Mouse (Mus musculus): ENCODE results near the gene Stk35. TPM values are rescaled to one million over a fixed set of nuclear protein-coding genes. Genes with fewer than 3 reads are reported as not detected.

Gene Stk35
- 12.7 and 13.7 TPM in 2 replicates for polyA plus RNA-seq (2014; fragmentation: Nextera tagmentation; extraction: Ambion mirVana)

GRCm38 (mm10) chr2:129800271-129800903 lies at the start of gene Stk35:
Gene Stk35, plus strand, starts transcription at chr2:129800517.
- H3K9ac ChIP-seq (ENCODE audit: low read depth, low read length) = peak within 1 kb of the TSS; percentile 86
- H3K36me3 ChIP-seq (ENCODE audit: control insufficient read depth, insufficient read depth, low read length) = peaks cover 14% of the 10 kb centered on the region; the same call in 1 of the 2 replicates
- H3K27me3 ChIP-seq (replicated peaks; ENCODE audit: control insufficient read depth, insufficient read depth, low read length) = no peaks in the 10 kb centered on the region
- peak; percentile 95 for DNase-seq (ENCODE audit: low spot score)
- under 1% methylated on average over 49 of the region's 63 CpGs for WGBS
- peak within 1 kb of the TSS; percentile 72 for H3K4me3 ChIP-seq (ENCODE audit: low read depth, low read length)
- peaks cover 13% of the 10 kb centered on the region for H3K4me1 ChIP-seq (ENCODE audit: control insufficient read depth, insufficient read depth, low read length)
- H3K27ac ChIP-seq (replicated peaks; ENCODE audit: low read depth, low read length) = peak within 1 kb of the TSS; percentile 97
- peak; percentile 91 for ATAC-seq (ENCODE audit: low read depth)
- peak within 1 kb of the TSS; percentile 82 for H3K4me2 ChIP-seq (ENCODE audit: low read depth, low read length)
- H3K9me3 ChIP-seq (ENCODE audit: control insufficient read depth, low read length) = no peaks in the 10 kb centered on the region

- no peaks in the 10 kb centered on the region for H3K27me3 ChIP-seq (replicated peaks; ENCODE audit: control insufficient read depth, insufficient read depth, low read length)
- no peaks in the 10 kb centered on the region for H3K4me1 ChIP-seq (ENCODE audit: control insufficient read depth, insufficient read depth, low read length)
- H3K9me3 ChIP-seq (ENCODE audit: control insufficient read depth, low read length) = no peaks in the 10 kb centered on the region
- WGBS = 73% methylated on average over 1 of the region's 1 CpGs
- no peak overlapping the region for H3K9ac ChIP-seq (ENCODE audit: low read depth, low read length)
- no peak overlapping the region for H3K27ac ChIP-seq (replicated peaks; ENCODE audit: low read depth, low read length)
- DNase-seq (ENCODE audit: low spot score) = no peak
- no peak overlapping the region for H3K4me2 ChIP-seq (ENCODE audit: low read depth, low read length)
- no peak for ATAC-seq (ENCODE audit: low read depth)
- no peaks in the 10 kb centered on the region for H3K36me3 ChIP-seq (ENCODE audit: control insufficient read depth, insufficient read depth, low read length)
- no peak overlapping the region for H3K4me3 ChIP-seq (ENCODE audit: low read depth, low read length)
Observed at GRCm38 (mm10) chr2:129782046-129782445, 18.3 kb upstream of the Stk35 start.

- Histone ChIP-seq H3K27me3 (replicated peaks; ENCODE audit: control insufficient read depth, insufficient read depth, low read length) (no peaks in the 10 kb centered on the region), H3K9me3 (ENCODE audit: control insufficient read depth, low read length) (peaks cover 8% of the 10 kb centered on the region), H3K9ac (ENCODE audit: low read depth, low read length) (no peak overlapping the region), H3K36me3 (ENCODE audit: control insufficient read depth, insufficient read depth, low read length) (no peaks in the 10 kb centered on the region), H3K4me1 (ENCODE audit: control insufficient read depth, insufficient read depth, low read length) (no peaks in the 10 kb centered on the region), H3K4me2 (ENCODE audit: low read depth, low read length) (no peak overlapping the region), H3K27ac (replicated peaks; ENCODE audit: low read depth, low read length) (no peak overlapping the region), H3K4me3 (ENCODE audit: low read depth, low read length) (no peak overlapping the region)
- DNase-seq (ENCODE audit: low spot score) = no peak
- WGBS = 88% methylated on average over 2 of the region's 2 CpGs
- no peak for ATAC-seq (ENCODE audit: low read depth)
Observed at GRCm38 (mm10) chr2:129796501-129796900, 3.8 kb upstream of the Stk35 start.

GRCm38 (mm10) chr2:129797709-129798108 lies 2.6 kb upstream of the Stk35 start:
- Histone ChIP-seq H3K4me1 (ENCODE audit: control insufficient read depth, insufficient read depth, low read length) (peaks cover 8% of the 10 kb centered on the region), H3K27ac (replicated peaks; ENCODE audit: low read depth, low read length) (no peak overlapping the region), H3K9ac (ENCODE audit: low read depth, low read length) (no peak overlapping the region), H3K36me3 (ENCODE audit: control insufficient read depth, insufficient read depth, low read length) (no peaks in the 10 kb centered on the region), H3K4me2 (ENCODE audit: low read depth, low read length) (no peak overlapping the region), H3K4me3 (ENCODE audit: low read depth, low read length) (no peak overlapping the region), H3K27me3 (replicated peaks; ENCODE audit: control insufficient read depth, insufficient read depth, low read length) (no peaks in the 10 kb centered on the region), H3K9me3 (ENCODE audit: control insufficient read depth, low read length) (peaks cover 8% of the 10 kb centered on the region)
- WGBS = 75% methylated on average over 2 of the region's 3 CpGs
- ATAC-seq (ENCODE audit: low read depth) (no peak), DNase-seq (ENCODE audit: low spot score) (no peak)

- Histone ChIP-seq H3K4me1 (ENCODE audit: control insufficient read depth, insufficient read depth, low read length) (peaks cover 13% of the 10 kb centered on the region), H3K4me2 (ENCODE audit: low read depth, low read length) (no peak overlapping the region), H3K9me3 (ENCODE audit: control insufficient read depth, low read length) (peaks cover 8% of the 10 kb centered on the region), H3K27me3 (replicated peaks; ENCODE audit: control insufficient read depth, insufficient read depth, low read length) (no peaks in the 10 kb centered on the region), H3K9ac (ENCODE audit: low read depth, low read length) (no peak overlapping the region), H3K36me3 (ENCODE audit: control insufficient read depth, insufficient read depth, low read length) (0 out of 2 replicates have a peak, but pooled peaks cover 4% of the 10 kb centered on the region), H3K27ac (replicated peaks; ENCODE audit: low read depth, low read length) (no peak overlapping the region), H3K4me3 (ENCODE audit: low read depth, low read length) (no peak overlapping the region)
- DNase-seq (ENCODE audit: low spot score) (no peak), ATAC-seq (ENCODE audit: low read depth) (no peak)
Observed at GRCm38 (mm10) chr2:129798410-129798809, 1.9 kb upstream of the Stk35 start.

GRCm38 (mm10) chr2:129800904-129801230 lies 550 bp downstream of the Stk35 start:
- DNase-seq (ENCODE audit: low spot score) (no peak), ATAC-seq (ENCODE audit: low read depth) (peak; percentile 34)
- Histone ChIP-seq H3K9ac (ENCODE audit: low read depth, low read length) (peak overlapping the region; percentile 86), H3K4me2 (ENCODE audit: low read depth, low read length) (peak overlapping the region; percentile 82), H3K4me3 (ENCODE audit: low read depth, low read length) (peak overlapping the region; percentile 72), H3K9me3 (ENCODE audit: control insufficient read depth, low read length) (no peaks in the 10 kb centered on the region), H3K27ac (replicated peaks; ENCODE audit: low read depth, low read length) (peak overlapping the region; percentile 97), H3K4me1 (ENCODE audit: control insufficient read depth, insufficient read depth, low read length) (peaks cover 13% of the 10 kb centered on the region), H3K36me3 (ENCODE audit: control insufficient read depth, insufficient read depth, low read length) (peaks cover 18% of the 10 kb centered on the region), H3K27me3 (replicated peaks; ENCODE audit: control insufficient read depth, insufficient read depth, low read length) (no peaks in the 10 kb centered on the region)
- WGBS = 0% methylated on average over 13 of the region's 32 CpGs

GRCm38 (mm10) chr2:129801231-129802029 lies 1.1 kb downstream of the Stk35 start:
- peak overlapping the region; percentile 72 for H3K4me3 ChIP-seq (ENCODE audit: low read depth, low read length)
- H3K27me3 ChIP-seq (replicated peaks; ENCODE audit: control insufficient read depth, insufficient read depth, low read length) = no peaks in the 10 kb centered on the region
- H3K9ac ChIP-seq (ENCODE audit: low read depth, low read length) = peak overlapping the region; percentile 86
- DNase-seq (ENCODE audit: low spot score) (peak; percentile 88), ATAC-seq (ENCODE audit: low read depth) (peak; percentile 83)
- peaks cover 23% of the 10 kb centered on the region for H3K36me3 ChIP-seq (ENCODE audit: control insufficient read depth, insufficient read depth, low read length)
- peaks cover 13% of the 10 kb centered on the region for H3K4me1 ChIP-seq (ENCODE audit: control insufficient read depth, insufficient read depth, low read length)
- peak overlapping the region; percentile 82 for H3K4me2 ChIP-seq (ENCODE audit: low read depth, low read length)
- peak overlapping the region; percentile 97 for H3K27ac ChIP-seq (replicated peaks; ENCODE audit: low read depth, low read length)
- 1% methylated on average over 53 of the region's 73 CpGs for WGBS
- no peaks in the 10 kb centered on the region for H3K9me3 ChIP-seq (ENCODE audit: control insufficient read depth, low read length)

GRCm38 (mm10) chr2:129805486-129805885 lies 5.2 kb downstream of the Stk35 start:
- H3K36me3 ChIP-seq (ENCODE audit: control insufficient read depth, insufficient read depth, low read length) = peaks cover 47% of the 10 kb centered on the region
- H3K27ac ChIP-seq (replicated peaks; ENCODE audit: low read depth, low read length) = no peak overlapping the region
- no peak for ATAC-seq (ENCODE audit: low read depth)

More at GRCm38 (mm10) chr2:129805486-129805885, 5.2 kb downstream of the Stk35 start:
- H3K9ac ChIP-seq (ENCODE audit: low read depth, low read length) = no peak overlapping the region
- no peak overlapping the region for H3K4me3 ChIP-seq (ENCODE audit: low read depth, low read length)
- peaks cover 13% of the 10 kb centered on the region for H3K4me1 ChIP-seq (ENCODE audit: control insufficient read depth, insufficient read depth, low read length)
- H3K4me2 ChIP-seq (ENCODE audit: low read depth, low read length) = no peak overlapping the region
- no peaks in the 10 kb centered on the region for H3K27me3 ChIP-seq (replicated peaks; ENCODE audit: control insufficient read depth, insufficient read depth, low read length)
- DNase-seq (ENCODE audit: low spot score) = no peak
- H3K9me3 ChIP-seq (ENCODE audit: control insufficient read depth, low read length) = no peaks in the 10 kb centered on the region
- WGBS = 89% methylated on average over 4 of the region's 4 CpGs

Measured in embryonic facial prominence, embryonic 14.5 days (tissue).